Mouse (Mus musculus) limb, embryonic 11.5 days (tissue): ENCODE data around the gene Krtap31-2. TPM values are rescaled to one million over a fixed set of nuclear protein-coding genes. Genes with fewer than 3 reads are reported as not detected.

ENCODE experiments used
- ATAC-seq: fragments of 200-750 bp; cut with Nextera tagmentation; 2 replicates; pipeline ENCODE4 v1.8.0; 2017; ENCODE audit warnings: low read depth; ENCODE audit not compliant: insufficient number of reproducible peaks, low FRiP score, low TSS enrichment
- DNase-seq: peaks from one replicate; pipeline ENCODE4 v3.0.0-alpha.2; 2015; ENCODE audit warnings: low spot score
- H3K27ac ChIP-seq: fragments of 300-500 bp; sonication (generic); replicated peaks from 2 replicates; pipeline ENCODE4 v1.5.1; 2014; ENCODE audit warnings: low read depth, mild to moderate bottlenecking, low read length
- H3K27me3 ChIP-seq: fragments of 300-500 bp; sonication (generic); 2 replicates; pipeline ENCODE4 v1.6.1; 2014; ENCODE audit warnings: mild to moderate bottlenecking, low read length, mixed read lengths; ENCODE audit not compliant: control insufficient read depth, insufficient read depth
- H3K36me3 ChIP-seq: fragments of 300-500 bp; sonication (generic); 2 replicates; pipeline ENCODE4 v1.6.1; 2014; ENCODE audit warnings: mild to moderate bottlenecking, low read length, moderate library complexity, mixed read lengths; ENCODE audit not compliant: control insufficient read depth, insufficient read depth
- H3K4me1 ChIP-seq: fragments of 300-500 bp; sonication (generic); 2 replicates; pipeline ENCODE4 v1.6.1; 2014; ENCODE audit warnings: low read length, mixed read lengths; ENCODE audit not compliant: control insufficient read depth, insufficient read depth
- H3K4me2 ChIP-seq: fragments of 300-500 bp; sonication (generic); 2 replicates; pipeline ENCODE4 v1.6.1; 2014; ENCODE audit warnings: low read depth, mild to moderate bottlenecking, moderate library complexity; ENCODE audit not compliant: severe bottlenecking
- H3K4me3 ChIP-seq: fragments of 300-500 bp; sonication (generic); 2 replicates; pipeline ENCODE4 v1.5.1; 2014; ENCODE audit warnings: low read depth, low read length
- H3K9ac ChIP-seq: fragments of 300-500 bp; sonication (generic); 2 replicates; pipeline ENCODE4 v1.6.1; 2014; ENCODE audit warnings: mild to moderate bottlenecking, low read length
- H3K9me3 ChIP-seq: fragments of 300-500 bp; sonication (generic); 2 replicates; pipeline ENCODE4 v1.6.1; 2016; ENCODE audit warnings: low read length; ENCODE audit not compliant: control insufficient read depth
- WGBS: fragments of 180-500 bp; shearing (Covaris S2); extraction: QIAGEN DNeasy Blood & Tissue Kit; methylation state at CpG from one replicate; pipeline ENCODE4 v1.1.7; 2014; 5-methylcytosine and 5-hydroxymethylcytosine counted together
- polyA plus RNA-seq: library from polyadenylated mRNA; unstranded; fragments of >200 nt; fragmentation: Nextera tagmentation; extraction: Ambion mirVana; gene quantifications from 2 replicates; pipeline ENCODE4 v1.2.1, GENCODE M21; 2014

Gene Krtap31-2
- polyA plus RNA-seq, 1 experiment from 2014 or later, result not detected

GRCm38 (mm10) chr11:99983442-99983841 lies 47.4 kb downstream of the Krtap31-2 start:
- 96% methylated on average over 1 of the region's 1 CpGs for WGBS
- no peak overlapping the region for H3K9ac ChIP-seq
- H3K4me1 ChIP-seq, result no peaks in the 10 kb centered on the region
- H3K27me3 ChIP-seq, result no peaks in the 10 kb centered on the region
- no peaks in the 10 kb centered on the region for H3K36me3 ChIP-seq
- no peak overlapping the region for H3K27ac ChIP-seq
- no peak overlapping the region for H3K4me3 ChIP-seq
- DNase-seq (no peak), ATAC-seq (no peak)
- H3K9me3 ChIP-seq, result no peaks in the 10 kb centered on the region
- no peak overlapping the region for H3K4me2 ChIP-seq

GRCm38 (mm10) chr11:99985291-99986092 lies 49.4 kb downstream of the Krtap31-2 start:
- WGBS, result 80% methylated on average over 20 of the region's 20 CpGs
- H3K9me3 ChIP-seq, result no peaks in the 10 kb centered on the region
- DNase-seq (no peak), ATAC-seq (no peak)
- no peak overlapping the region for H3K9ac ChIP-seq
- no peak overlapping the region for H3K4me3 ChIP-seq
- no peaks in the 10 kb centered on the region for H3K36me3 ChIP-seq
- H3K27me3 ChIP-seq, result no peaks in the 10 kb centered on the region
- no peak overlapping the region for H3K27ac ChIP-seq
- H3K4me1 ChIP-seq, result no peaks in the 10 kb centered on the region
- H3K4me2 ChIP-seq, result no peak overlapping the region

GRCm38 (mm10) chr11:99986180-99986647 lies 50.1 kb downstream of the Krtap31-2 start, which contains the start of gene Krtap16-1:
Krtap16-1 (minus strand) TSS chr11:99986597.
- Histone ChIP-seq H3K9ac (no peak within 1 kb of the TSS), H3K4me2 (no peak within 1 kb of the TSS), H3K4me3 (no peak within 1 kb of the TSS), H3K27ac (no peak within 1 kb of the TSS), H3K9me3 (no peaks in the 10 kb centered on the region), H3K36me3 (no peaks in the 10 kb centered on the region), H3K27me3 (no peaks in the 10 kb centered on the region), H3K4me1 (no peaks in the 10 kb centered on the region)
- 75% methylated on average over 8 of the region's 8 CpGs for WGBS
- ATAC-seq (no peak), DNase-seq (no peak)

Other genes with a start within 250 kb of the Krtap31-2 start
- gene Gm14190, start 245.6 kb upstream of the Krtap31-2 start, polyA plus RNA-seq, result not detected in 2 replicates
- gene Gm14180, start 202.0 kb upstream of the Krtap31-2 start, polyA plus RNA-seq, result not detected in 2 replicates
- not detected in 2 replicates for gene Gm11595, start 163.4 kb upstream of the Krtap31-2 start, polyA plus RNA-seq
- gene Krtap4-8, start 155.6 kb upstream of the Krtap31-2 start, polyA plus RNA-seq, result not detected in 2 replicates
- not detected in 2 replicates for gene Krtap4-9, start 151.1 kb upstream of the Krtap31-2 start, polyA plus RNA-seq
- not detected in 2 replicates for gene Gm11596, start 142.8 kb upstream of the Krtap31-2 start, polyA plus RNA-seq
- gene Gm11569, start 137.4 kb upstream of the Krtap31-2 start, polyA plus RNA-seq, result not detected in 2 replicates
- gene Gm11554, start 131.8 kb upstream of the Krtap31-2 start, polyA plus RNA-seq, result not detected in 2 replicates
- not detected in 2 replicates for gene Krtap4-13, start 126.4 kb upstream of the Krtap31-2 start, polyA plus RNA-seq
- gene Gm11564, start 120.6 kb upstream of the Krtap31-2 start, polyA plus RNA-seq, result not detected in 2 replicates
- not detected in 2 replicates for gene 2300003K06Rik, start 98.2 kb upstream of the Krtap31-2 start, polyA plus RNA-seq
- not detected in 2 replicates for gene Krtap4-16, start 84.7 kb upstream of the Krtap31-2 start, polyA plus RNA-seq
- not detected in 2 replicates for gene Gm11568, start 78.4 kb upstream of the Krtap31-2 start, polyA plus RNA-seq
- not detected in 2 replicates for gene Gm11559, start 71.8 kb upstream of the Krtap31-2 start, polyA plus RNA-seq
- gene Krtap9-1, start 62.9 kb upstream of the Krtap31-2 start, polyA plus RNA-seq, result not detected in 2 replicates
- not detected in 2 replicates for gene Gm11567, start 57.1 kb upstream of the Krtap31-2 start, polyA plus RNA-seq
- gene Krtap31-1, start 28.4 kb upstream of the Krtap31-2 start, polyA plus RNA-seq, result not detected in 2 replicates
- not detected in 2 replicates for gene Gm11565, start 21.5 kb upstream of the Krtap31-2 start, polyA plus RNA-seq
- gene Krtap9-5, start 12.2 kb downstream of the Krtap31-2 start, polyA plus RNA-seq, result not detected in 2 replicates
- not detected in 2 replicates for gene Krtap29-1, start 42.8 kb downstream of the Krtap31-2 start, polyA plus RNA-seq
- gene Krtap16-1, start 50.3 kb downstream of the Krtap31-2 start, polyA plus RNA-seq, result not detected in 2 replicates
- 0.48 and 1.0 TPM in 2 replicates for gene Krtap17-1, start 57.7 kb downstream of the Krtap31-2 start, polyA plus RNA-seq
- gene Krt33a, start 79.9 kb downstream of the Krtap31-2 start, polyA plus RNA-seq, result not detected in 2 replicates
- gene Krt33b, start 93.6 kb downstream of the Krtap31-2 start, polyA plus RNA-seq, result 0.15 and 0.16 TPM in 2 replicates
- not detected in 2 replicates for gene Krt34, start 105.3 kb downstream of the Krtap31-2 start, polyA plus RNA-seq
- gene Krt31, start 114.3 kb downstream of the Krtap31-2 start, polyA plus RNA-seq, result not detected in 2 replicates
- gene Krt32, start 151.9 kb downstream of the Krtap31-2 start, polyA plus RNA-seq, result not detected in 2 replicates
- gene Krt35, start 159.9 kb downstream of the Krtap31-2 start, polyA plus RNA-seq, result 0.11 TPM in 1 of 2 replicates, not detected in the other
- 0.08 and 0.11 TPM in 2 replicates for gene Krt36, start 169.3 kb downstream of the Krtap31-2 start, polyA plus RNA-seq
- not detected in 2 replicates for gene Krt13, start 185.3 kb downstream of the Krtap31-2 start, polyA plus RNA-seq
- 3.4 and 6.7 TPM in 2 replicates for gene Krt15, start 199.6 kb downstream of the Krtap31-2 start, polyA plus RNA-seq
- 6.4 and 8.0 TPM in 2 replicates for gene Krt19, start 212.4 kb downstream of the Krtap31-2 start, polyA plus RNA-seq